Mouse (Mus musculus) heart, postnatal 0 days (tissue): ENCODE data around the gene Ciao2a.

Experiments
- CTCF ChIP-seq: IDR thresholded peaks from 2 replicates; pipeline ENCODE4 v1.5.1; 2016; ENCODE audit warnings: antibody characterized with exemption, control low read depth, low read depth
- EP300 ChIP-seq: IDR thresholded peaks from 2 replicates; pipeline ENCODE4 v1.6.1; 2016; ENCODE audit warnings: antibody characterized with exemption, low read depth

GRCm38 (mm10) chr9:66084171-66084570, 42.2 kb upstream of the Ciao2a start:
- no peak for TF ChIP-seq CTCF
- no peak for TF ChIP-seq EP300
